In genomic region chr12:116130936-116131335, GRCm38 (mm10) we compare ENCODE assay signal across 22 mouse cellular contexts. TPM values are rescaled to one million over a fixed set of nuclear protein-coding genes. Genes with fewer than 3 reads are reported as not detected.
"Had no signal": no experiment of that assay in that cellular context is flagged by ENCODE, and none has a peak within 500 bp of the region (broad histone marks: within the 10 kb centered on the region; RNA-seq: fewer than 3 reads in every experiment).

No protein-coding gene starts in this region.

- H3K27ac ChIP-seq: kidney, postnatal 0 days; layer of hippocampus, adult 2 months; limb, embryonic 12.5 days; liver, embryonic 13.5 days; midbrain, embryonic 12.5 days; neural tube, embryonic 13.5 days; stomach, embryonic 15.5 days had no signal

- H3K4me3 ChIP-seq: layer of hippocampus, adult 2 months; limb, embryonic 12.5 days; liver, embryonic 13.5 days; midbrain, embryonic 12.5 days; myocyte; neural tube, embryonic 13.5 days; stomach, embryonic 15.5 days had no signal

- H3K36me3 ChIP-seq: limb, embryonic 12.5 days; liver, embryonic 13.5 days; midbrain, embryonic 12.5 days; neural tube, embryonic 13.5 days; stomach, embryonic 15.5 days had no signal

- H3K27me3 ChIP-seq: limb, embryonic 12.5 days; liver, embryonic 13.5 days; midbrain, embryonic 12.5 days; neural tube, embryonic 13.5 days; stomach, embryonic 15.5 days had no signal

- H3K9me3 ChIP-seq: limb, embryonic 12.5 days; liver, embryonic 13.5 days; midbrain, embryonic 12.5 days; neural tube, embryonic 13.5 days; stomach, embryonic 15.5 days had no signal

- DNase-seq: kidney, adult 2 months; kidney, postnatal 25 days; layer of hippocampus, adult 9-11 months; liver, embryonic 13.5 days; lung, adult 2 months; lung, postnatal 14 days; lung, postnatal 4 days; retina, postnatal 1 day; right cerebral cortex, postnatal 25 days; spleen, adult 18-20 months; thymus, postnatal 25 days had no signal

- H3K4me2 ChIP-seq: limb, embryonic 12.5 days; liver, embryonic 13.5 days; midbrain, embryonic 12.5 days; neural tube, embryonic 13.5 days; stomach, embryonic 15.5 days had no signal

- H3K4me1 ChIP-seq: limb, embryonic 12.5 days; liver, embryonic 13.5 days; midbrain, embryonic 12.5 days; neural tube, embryonic 13.5 days; stomach, embryonic 15.5 days had no signal

- H3K9ac ChIP-seq: limb, embryonic 12.5 days; liver, embryonic 13.5 days; midbrain, embryonic 12.5 days; neural tube, embryonic 13.5 days; stomach, embryonic 15.5 days had no signal

- ATAC-seq: midbrain, embryonic 16.5 days had no signal

RNA-seq across cellular contexts. Expression of gene Vipr2, which starts 53.4 kb away (rescaled TPM):
- total RNA-seq: monocyte, adult 5-6 weeks; neutrophil, adult 5-6 weeks had no signal
- polyA plus RNA-seq: liver, adult 2 months had no signal
